9 mouse cellular contexts compared by ENCODE assay signal in genomic region chr7:79080572-79081399, GRCm38 (mm10). TPM values are rescaled to one million over a fixed set of nuclear protein-coding genes. Genes with fewer than 3 reads are reported as not detected.
DNase-seq lines count a peak whose midpoint lies in the region; ATAC-seq lines count a peak whose summit lies in the region.
"Had no signal": no experiment of that assay in that cellular context is flagged by ENCODE, and none has a peak within 500 bp of the region (broad histone marks: within the 10 kb centered on the region; RNA-seq: fewer than 3 reads in every experiment).

No protein-coding gene starts in this region.

- H3K36me3 ChIP-seq in forebrain, embryonic 14.5 days (ENCODE audit: control insufficient read depth, insufficient read depth, low read length) = no peaks in the 10 kb centered on the region
- no peaks in the 10 kb centered on the region for H3K36me3 ChIP-seq in hindbrain, embryonic 12.5 days
- H3K36me3 ChIP-seq: liver, embryonic 15.5 days had no signal

- peak; percentile 2 for DNase-seq in MEL-GATA-1-ER (ENCODE audit: extremely low read depth, low read depth)
- peak; percentile 12 for DNase-seq in cerebellum, adult 11 months
- DNase-seq in forebrain, embryonic 14.5 days (ENCODE audit: low spot score) = peak; percentile 81
- peak; percentile 75 to 82 for DNase-seq in layer of hippocampus, postnatal 14 days (ENCODE audit: low spot score in 2 of 2)
- DNase-seq in lung, postnatal 4 days = peak; percentile 33 to 67
- peak; percentile 67 to 84 for DNase-seq in right cerebral cortex, postnatal 10 days (ENCODE audit: low spot score in 2 of 2)
- DNase-seq in urinary bladder, postnatal 4 days (ENCODE audit: low spot score in 2 of 2) = peak; percentile 43 to 79

- no peaks in the 10 kb centered on the region for H3K27me3 ChIP-seq in forebrain, embryonic 14.5 days (replicated peaks; ENCODE audit: control insufficient read depth, insufficient read depth, low read length)
- no peaks in the 10 kb centered on the region for H3K27me3 ChIP-seq in hindbrain, embryonic 12.5 days
- H3K27me3 ChIP-seq: liver, embryonic 15.5 days had no signal

- H3K9ac ChIP-seq in forebrain, embryonic 14.5 days (ENCODE audit: low read length) = no peak overlapping the region; the same call in 1 of the 2 replicates
- no peak overlapping the region for H3K9ac ChIP-seq in hindbrain, embryonic 12.5 days
- H3K9ac ChIP-seq: liver, embryonic 15.5 days had no signal

- H3K4me2 ChIP-seq in forebrain, embryonic 14.5 days (ENCODE audit: low read length) = no peak overlapping the region
- no peak overlapping the region for H3K4me2 ChIP-seq in hindbrain, embryonic 12.5 days (replicated peaks)
- H3K4me2 ChIP-seq: liver, embryonic 15.5 days had no signal

- no peak overlapping the region for H3K27ac ChIP-seq in forebrain, embryonic 14.5 days (ENCODE audit: low read depth, low read length)
- H3K27ac ChIP-seq in hindbrain, embryonic 12.5 days = no peak overlapping the region
- H3K27ac ChIP-seq: liver, embryonic 15.5 days had no signal

- peak; percentile 75 for ATAC-seq in forebrain, embryonic 14.5 days
- peak; percentile 76 for ATAC-seq in hindbrain, embryonic 12.5 days (ENCODE audit: low FRiP score)

- 17% methylated on average over 7 of the region's 7 CpGs for WGBS in forebrain, embryonic 14.5 days
- WGBS in hindbrain, embryonic 12.5 days = 18% methylated on average over 7 of the region's 7 CpGs

- H3K4me3 ChIP-seq in forebrain, embryonic 14.5 days (ENCODE audit: low read depth, low read length) = no peak overlapping the region
- H3K4me3 ChIP-seq in hindbrain, embryonic 12.5 days = no peak overlapping the region
- H3K4me3 ChIP-seq: liver, embryonic 15.5 days had no signal

- H3K9me3 ChIP-seq in forebrain, embryonic 14.5 days (replicated peaks; ENCODE audit: control insufficient read depth, low read length) = no peaks in the 10 kb centered on the region
- no peaks in the 10 kb centered on the region for H3K9me3 ChIP-seq in hindbrain, embryonic 12.5 days (replicated peaks)
- H3K9me3 ChIP-seq: liver, embryonic 15.5 days had no signal

- no peaks in the 10 kb centered on the region for H3K4me1 ChIP-seq in forebrain, embryonic 14.5 days (ENCODE audit: control insufficient read depth, insufficient read depth, low read length)
- H3K4me1 ChIP-seq in hindbrain, embryonic 12.5 days = no peaks in the 10 kb centered on the region
- H3K4me1 ChIP-seq: liver, embryonic 15.5 days had no signal

RNA-seq across cellular contexts. Expression of gene Acan, which starts 27.5 kb away (rescaled TPM):
- polyA plus RNA-seq in forebrain, embryonic 14.5 days (2014; fragmentation: Nextera tagmentation; extraction: Ambion mirVana) = 0.04 and 0.09 TPM in 2 replicates
- polyA plus RNA-seq in hindbrain, embryonic 12.5 days (2016; fragmentation: Nextera tagmentation; extraction: Ambion mirVana) = 4.4 and 11.8 TPM in 2 replicates
- 1 to 10 TPM; 5.3 to 5.4 TPM for total RNA-seq in layer of hippocampus, postnatal 14 days (2021)

RNA-seq across cellular contexts. Expression of gene Hapln3, which starts 50.0 kb away (rescaled TPM):
- 2.1 and 2.7 TPM in 2 replicates for polyA plus RNA-seq in forebrain, embryonic 14.5 days (2014; fragmentation: Nextera tagmentation; extraction: Ambion mirVana)
- polyA plus RNA-seq in hindbrain, embryonic 12.5 days (2016; fragmentation: Nextera tagmentation; extraction: Ambion mirVana) = 0.92 and 1.9 TPM in 2 replicates
- total RNA-seq in layer of hippocampus, postnatal 14 days (2021) = 1 to 10 TPM; 4.1 to 4.5 TPM

Comparison
In these comparisons a context has a peak if more than half of its experiments do, and no peak if none do; other contexts are left out.
1. DNase-seq: peak in every context shown above with its lines; median percentile 81 in forebrain, embryonic 14.5 days; 78 in layer of hippocampus, postnatal 14 days; 76 in right cerebral cortex, postnatal 10 days; 61 in urinary bladder, postnatal 4 days; 50 in lung, postnatal 4 days; 12 in cerebellum, adult 11 months; 2 in MEL-GATA-1-ER.